Comparison of ENCODE assay signal across 25 mouse cellular contexts in the genomic region with DNA sequence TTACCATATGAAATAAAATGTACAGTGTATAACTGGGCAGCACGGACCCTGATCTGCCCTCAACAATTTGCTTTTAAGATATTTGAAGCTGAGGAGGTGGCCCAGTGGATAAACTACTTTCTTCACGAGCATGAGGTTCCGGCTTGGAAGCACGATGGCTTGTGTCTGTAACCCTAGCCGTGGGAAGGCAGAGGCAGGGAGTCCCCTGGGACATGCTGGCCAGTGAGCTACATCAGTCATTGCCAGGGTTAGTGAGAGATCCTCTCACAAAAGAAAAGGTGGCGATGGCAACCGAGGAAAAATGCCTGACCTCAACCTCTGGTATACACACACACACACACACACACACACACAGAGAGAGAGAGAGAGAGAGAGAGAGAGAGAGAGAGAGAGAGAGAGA. TPM values are rescaled to one million over a fixed set of nuclear protein-coding genes. Genes with fewer than 3 reads are reported as not detected.
DNase-seq lines count a peak whose midpoint lies in the region; ATAC-seq and TF ChIP-seq lines count a peak whose summit lies in the region.
"Had no signal": no experiment of that assay in that cellular context is flagged by ENCODE, and none has a peak within 500 bp of the region (broad histone marks: within the 10 kb centered on the region; RNA-seq: fewer than 3 reads in every experiment).

No protein-coding gene starts in this region.

- no peak overlapping the region for H3K9ac ChIP-seq in neural tube, embryonic 11.5 days (ENCODE audit: low read length)
- H3K9ac ChIP-seq in stomach, postnatal 0 days (ENCODE audit: low read length), result no peak overlapping the region
- H3K9ac ChIP-seq: embryonic facial prominence, embryonic 15.5 days; forebrain, postnatal 0 days; midbrain, embryonic 15.5 days had no signal

- H3K9me3 ChIP-seq in neural tube, embryonic 11.5 days (ENCODE audit: control insufficient read depth, low read length), result no peaks in the 10 kb centered on the region
- no peaks in the 10 kb centered on the region for H3K9me3 ChIP-seq in stomach, postnatal 0 days (ENCODE audit: control insufficient read depth, low read length)
- H3K9me3 ChIP-seq: embryonic facial prominence, embryonic 15.5 days; midbrain, embryonic 15.5 days had no signal

- H3K27ac ChIP-seq in neural tube, embryonic 11.5 days (ENCODE audit: low read depth, low read length), result no peak overlapping the region
- no peak overlapping the region for H3K27ac ChIP-seq in stomach, postnatal 0 days (replicated peaks)
- H3K27ac ChIP-seq: embryonic facial prominence, embryonic 15.5 days; layer of hippocampus, adult 2 months; midbrain, embryonic 15.5 days had no signal

- no peak overlapping the region for H3K4me3 ChIP-seq in neural tube, embryonic 11.5 days (ENCODE audit: low read depth, low read length)
- H3K4me3 ChIP-seq in stomach, postnatal 0 days (ENCODE audit: low read depth, low read length), result no peak overlapping the region
- H3K4me3 ChIP-seq: embryonic facial prominence, embryonic 15.5 days; layer of hippocampus, adult 2 months; midbrain, embryonic 15.5 days had no signal

- H3K27me3 ChIP-seq in neural tube, embryonic 11.5 days (ENCODE audit: control insufficient read depth, insufficient read depth, low read length), result no peaks in the 10 kb centered on the region
- H3K27me3 ChIP-seq in stomach, postnatal 0 days (ENCODE audit: control insufficient read depth, insufficient read depth, low read length), result no peaks in the 10 kb centered on the region
- H3K27me3 ChIP-seq: embryonic facial prominence, embryonic 15.5 days; midbrain, embryonic 15.5 days had no signal

- no peaks in the 10 kb centered on the region for H3K36me3 ChIP-seq in neural tube, embryonic 11.5 days (ENCODE audit: control insufficient read depth, insufficient read depth, low read length)
- no peaks in the 10 kb centered on the region for H3K36me3 ChIP-seq in stomach, postnatal 0 days (ENCODE audit: control insufficient read depth, insufficient read depth, low read length)
- H3K36me3 ChIP-seq: embryonic facial prominence, embryonic 15.5 days; midbrain, embryonic 15.5 days had no signal

- TF ChIP-seq EP300 in stomach, postnatal 0 days (optimal IDR thresholded peaks at IDR 0.05), result no peak

- peak; percentile 77 for DNase-seq in gastrocnemius, adult 18-20 months (ENCODE audit: low spot score)
- DNase-seq in gastrocnemius, postnatal 10 days, result no peak
- peak; percentile 58 for DNase-seq in neural tube, embryonic 11.5 days (ENCODE audit: low spot score)
- no peak for DNase-seq in neural tube, embryonic 10.5 days (ENCODE audit: extremely low spot score, low spot score)
- peak; percentile 54 for DNase-seq in gastrocnemius, postnatal 14 days
- DNase-seq in skeletal muscle tissue, adult 2 months (ENCODE audit: low read depth, low spot score), result peak; percentile 88
- no peak for DNase-seq in urinary bladder, postnatal 10 days (ENCODE audit: low spot score)
- no peak for DNase-seq in stomach, postnatal 0 days (ENCODE audit: low spot score)
- DNase-seq: adrenal gland, postnatal 25 days; cerebellum, adult 2 months; forebrain, postnatal 0 days; heart, postnatal 10 days; kidney, adult 2 months; kidney, postnatal 10 days; liver; retina, postnatal 1 day; thymus, postnatal 25 days had no signal

- no peak for TF ChIP-seq CTCF in stomach, postnatal 0 days (IDR thresholded peaks at IDR 0.05; ENCODE audit: low read depth)

- H3K4me1 ChIP-seq in neural tube, embryonic 11.5 days (ENCODE audit: control insufficient read depth, insufficient read depth, low read length), result no peaks in the 10 kb centered on the region
- peaks cover 2% of the 10 kb centered on the region; the same call in 1 of the 2 replicates for H3K4me1 ChIP-seq in stomach, postnatal 0 days (replicated peaks; ENCODE audit: control insufficient read depth, insufficient read depth)
- H3K4me1 ChIP-seq: midbrain, embryonic 15.5 days had no signal

- H3K4me2 ChIP-seq in neural tube, embryonic 11.5 days (ENCODE audit: low read depth), result no peak overlapping the region
- no peak overlapping the region for H3K4me2 ChIP-seq in stomach, postnatal 0 days (replicated peaks; ENCODE audit: low read depth)
- H3K4me2 ChIP-seq: embryonic facial prominence, embryonic 15.5 days; heart, embryonic 11.5 days; midbrain, embryonic 15.5 days had no signal

- ATAC-seq in neural tube, embryonic 11.5 days (ENCODE audit: insufficient read depth, low FRiP score, low TSS enrichment), result no peak
- ATAC-seq in stomach, postnatal 0 days (ENCODE audit: low FRiP score, low TSS enrichment), result no peak
- ATAC-seq: forebrain, postnatal 0 days; lung, postnatal 0 days; midbrain, embryonic 15.5 days had no signal

- intact Hi-C loops in gastrocnemius, postnatal 14 days (cut with DNase I; ENCODE audit: low total_unique reads), result loop anchor here (5.0 kb wide), 1 partner anchor 71 kb away; a partner anchor contains a TSS

- 43% methylated on average over 7 of the region's 7 CpGs for WGBS in neural tube, embryonic 11.5 days
- 44% methylated on average over 7 of the region's 7 CpGs for WGBS in stomach, postnatal 0 days

RNA-seq across cellular contexts. Expression of a gene that starts 35.1 kb away (rescaled TPM):
- under 1 TPM in 1 of 2 experiments, not detected in 1; 0.47 TPM for total RNA-seq in gastrocnemius, adult 18-20 months (2021)
- under 1 TPM in 1 of 2 experiments, not detected in 1; 0.43 TPM for total RNA-seq in gastrocnemius, postnatal 10 days (2021)
- polyA plus RNA-seq in neural tube, embryonic 11.5 days (2014; fragmentation: Nextera tagmentation; extraction: Ambion mirVana), result 0.59 TPM in 1 of 2 replicates, not detected in the other
- total RNA-seq in gastrocnemius, postnatal 14 days (2021), result under 1 TPM; 0.29 to 0.51 TPM
- 0.65 and 0.74 TPM in 2 replicates for polyA plus RNA-seq in stomach, postnatal 0 days (2015; fragmentation: Nextera tagmentation; extraction: Ambion mirVana)
- total RNA-seq: layer of hippocampus, adult 2 months had no signal

RNA-seq across cellular contexts. Expression of a gene that starts 51.3 kb away (rescaled TPM):
- total RNA-seq in gastrocnemius, adult 18-20 months (2021), result 10 to 100 TPM; 11.5 to 12.0 TPM
- total RNA-seq in gastrocnemius, postnatal 10 days (2021), result 10 to 100 TPM; 12.0 to 16.2 TPM
- 64.2 and 67.0 TPM in 2 replicates for polyA plus RNA-seq in neural tube, embryonic 11.5 days (2014; fragmentation: Nextera tagmentation; extraction: Ambion mirVana)
- 1 to 10 TPM; 8.9 to 9.9 TPM for total RNA-seq in gastrocnemius, postnatal 14 days (2021)
- polyA plus RNA-seq in stomach, postnatal 0 days (2015; fragmentation: Nextera tagmentation; extraction: Ambion mirVana), result 20.5 and 21.4 TPM in 2 replicates

RNA-seq across cellular contexts. Expression of a gene that starts 52.1 kb away (rescaled TPM):
- 100 to 1,000 TPM; 378 to 469 TPM for total RNA-seq in gastrocnemius, adult 18-20 months (2021)
- total RNA-seq in gastrocnemius, postnatal 10 days (2021), result 100 to 1,000 TPM; 327 to 371 TPM
- 6.8 and 7.5 TPM in 2 replicates for polyA plus RNA-seq in neural tube, embryonic 11.5 days (2014; fragmentation: Nextera tagmentation; extraction: Ambion mirVana)
- total RNA-seq in gastrocnemius, postnatal 14 days (2021), result 100 to 1,000 TPM; 314 to 411 TPM
- 11.9 and 13.5 TPM in 2 replicates for polyA plus RNA-seq in stomach, postnatal 0 days (2015; fragmentation: Nextera tagmentation; extraction: Ambion mirVana)
- total RNA-seq: common myeloid progenitor, adult 5-6 weeks had no signal

RNA-seq across cellular contexts. Expression of a gene that starts 55.9 kb away (rescaled TPM):
- under 1 TPM; 0.30 to 0.36 TPM for total RNA-seq in gastrocnemius, adult 18-20 months (2021)
- 1 to 10 TPM; 3.7 to 5.3 TPM for total RNA-seq in gastrocnemius, postnatal 10 days (2021)
- not detected in 2 replicates for polyA plus RNA-seq in neural tube, embryonic 11.5 days (2014; fragmentation: Nextera tagmentation; extraction: Ambion mirVana)
- total RNA-seq in gastrocnemius, postnatal 14 days (2021), result 1 to 10 TPM in 1 of 2 experiments, under 1 TPM in 1; 0.90 to 1.4 TPM
- polyA plus RNA-seq in stomach, postnatal 0 days (2015; fragmentation: Nextera tagmentation; extraction: Ambion mirVana), result 0.11 TPM in 1 of 2 replicates, not detected in the other
- total RNA-seq: forebrain, postnatal 0 days; layer of hippocampus, adult 2 months; left cerebral cortex, postnatal 36 days had no signal
- polyA plus RNA-seq: C2C12; cerebellum, adult 2 months; forebrain, postnatal 0 days; heart, embryonic 11.5 days; lung, postnatal 0 days; midbrain, embryonic 15.5 days had no signal

Comparison
In these comparisons a context has a peak if more than half of its experiments do, and no peak if none do; other contexts are left out.
1. DNase-seq: peak in gastrocnemius, adult 18-20 months (single experiment), neural tube, embryonic 11.5 days (single experiment), gastrocnemius, postnatal 14 days (single experiment) and skeletal muscle tissue, adult 2 months (single experiment); none in gastrocnemius, postnatal 10 days (single experiment), neural tube, embryonic 10.5 days (single experiment), urinary bladder, postnatal 10 days (single experiment) and stomach, postnatal 0 days (single experiment).